Mouse (Mus musculus) intestine, embryonic 16.5 days (tissue): ENCODE results near the gene Slc35e4. TPM values are rescaled to one million over a fixed set of nuclear protein-coding genes. Genes with fewer than 3 reads are reported as not detected.

Experiments used
- ATAC-seq: fragments of 200-750 bp; cut with Nextera tagmentation; 2 replicates; pipeline ENCODE4 v1.8.0; 2017; ENCODE audit warnings: moderate TSS enrichment, moderate library complexity
- H3K27ac ChIP-seq: fragments of 300-500 bp; sonication (generic); 2 replicates; pipeline ENCODE4 v1.5.1; 2014; ENCODE audit warnings: mild to moderate bottlenecking, low read length
- H3K27me3 ChIP-seq: fragments of 300-500 bp; sonication (generic); replicated peaks from 2 replicates; pipeline ENCODE4 v1.6.1; 2014; ENCODE audit warnings: low read length, control low read depth, mixed read lengths; ENCODE audit not compliant: control insufficient read depth, insufficient read depth
- H3K36me3 ChIP-seq: fragments of 300-500 bp; sonication (generic); 2 replicates; pipeline ENCODE4 v1.6.1; 2014; ENCODE audit warnings: low read length, control low read depth; ENCODE audit not compliant: control insufficient read depth, insufficient read depth
- H3K4me1 ChIP-seq: fragments of 300-500 bp; sonication (generic); 2 replicates; pipeline ENCODE4 v1.6.1; 2014; ENCODE audit warnings: low read length, control low read depth, mixed read lengths; ENCODE audit not compliant: control insufficient read depth, insufficient read depth
- H3K4me2 ChIP-seq: fragments of 300-500 bp; sonication (generic); 2 replicates; pipeline ENCODE4 v1.6.1; 2014; ENCODE audit warnings: low read depth, low read length, control low read depth
- H3K4me3 ChIP-seq: fragments of 300-500 bp; sonication (generic); 2 replicates; pipeline ENCODE4 v1.5.1; 2014; ENCODE audit warnings: mild to moderate bottlenecking, low read length
- H3K9ac ChIP-seq: fragments of 300-500 bp; sonication (generic); 2 replicates; pipeline ENCODE4 v1.6.1; 2014; ENCODE audit warnings: low read depth, low read length
- H3K9me3 ChIP-seq: fragments of 300-500 bp; sonication (generic); 2 replicates; pipeline ENCODE4 v1.6.1; 2016; ENCODE audit warnings: low read length, control low read depth; ENCODE audit not compliant: control insufficient read depth
- WGBS: fragments of 180-500 bp; shearing (Covaris S2); extraction: QIAGEN DNeasy Blood & Tissue Kit; methylation state at CpG from one replicate; pipeline ENCODE4 v1.1.7; 2014; 5-methylcytosine and 5-hydroxymethylcytosine counted together
- polyA plus RNA-seq: library from polyadenylated mRNA; unstranded; fragments of >200 nt; fragmentation: Nextera tagmentation; extraction: Ambion mirVana; gene quantifications from 2 replicates; pipeline ENCODE4 v1.2.1, GENCODE M21; 2015

Slc35e4 gene
- polyA plus RNA-seq, 1 experiment from 2014 or later = 3.1 TPM

- Histone ChIP-seq H3K4me1 (no peaks in the 10 kb centered on the region), H3K27me3 (no peaks in the 10 kb centered on the region), H3K4me2 (no peak overlapping the region), H3K27ac (no peak overlapping the region), H3K9me3 (no peaks in the 10 kb centered on the region), H3K4me3 (no peak overlapping the region), H3K36me3 (no peaks in the 10 kb centered on the region), H3K9ac (no peak overlapping the region)
- ATAC-seq = no peak
- 68% methylated on average over 13 of the region's 13 CpGs for WGBS
Observed at GRCm38 (mm10) chr11:3937321-3937874, 22.9 kb upstream of the Slc35e4 start.

DNA sequence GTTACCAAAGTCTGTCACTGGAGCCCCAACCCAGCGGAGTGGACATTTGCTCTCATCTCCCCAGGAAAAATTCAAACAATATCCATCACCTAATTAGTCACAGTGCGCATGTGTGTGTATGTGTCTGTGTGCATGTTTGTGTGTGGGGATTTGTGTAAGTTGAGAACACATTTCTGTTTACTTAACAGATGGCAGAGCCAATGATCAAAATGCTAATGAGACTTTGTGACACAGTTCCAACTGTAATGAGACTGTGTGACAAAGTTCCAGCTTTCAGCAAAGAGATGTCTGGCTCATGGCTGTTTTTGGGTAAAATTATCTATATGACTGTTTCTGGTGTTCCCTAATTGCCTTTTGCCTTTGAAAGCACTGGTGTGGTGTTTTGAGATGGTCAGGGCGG lies 21.9 kb upstream of the Slc35e4 start:
- no peaks in the 10 kb centered on the region for H3K9me3 ChIP-seq
- H3K4me2 ChIP-seq = no peak overlapping the region
- H3K27ac ChIP-seq = no peak overlapping the region
- H3K27me3 ChIP-seq = no peaks in the 10 kb centered on the region
- peaks cover 5% of the 10 kb centered on the region for H3K4me1 ChIP-seq
- H3K9ac ChIP-seq = no peak overlapping the region
- no peaks in the 10 kb centered on the region for H3K36me3 ChIP-seq
- 86% methylated on average over 3 of the region's 3 CpGs for WGBS
- H3K4me3 ChIP-seq = no peak overlapping the region
- no peak for ATAC-seq

- no peak overlapping the region for H3K4me2 ChIP-seq
- H3K9ac ChIP-seq = no peak overlapping the region
- no peak overlapping the region for H3K27ac ChIP-seq
- no peak overlapping the region for H3K4me3 ChIP-seq
- no peaks in the 10 kb centered on the region for H3K27me3 ChIP-seq
- no peak for ATAC-seq
- peaks cover 10% of the 10 kb centered on the region for H3K4me1 ChIP-seq
- H3K36me3 ChIP-seq = no peaks in the 10 kb centered on the region
- no peaks in the 10 kb centered on the region for H3K9me3 ChIP-seq
- 71% methylated on average over 4 of the region's 4 CpGs for WGBS
Observed at GRCm38 (mm10) chr11:3935135-3935534, 20.7 kb upstream of the Slc35e4 start.

DNA sequence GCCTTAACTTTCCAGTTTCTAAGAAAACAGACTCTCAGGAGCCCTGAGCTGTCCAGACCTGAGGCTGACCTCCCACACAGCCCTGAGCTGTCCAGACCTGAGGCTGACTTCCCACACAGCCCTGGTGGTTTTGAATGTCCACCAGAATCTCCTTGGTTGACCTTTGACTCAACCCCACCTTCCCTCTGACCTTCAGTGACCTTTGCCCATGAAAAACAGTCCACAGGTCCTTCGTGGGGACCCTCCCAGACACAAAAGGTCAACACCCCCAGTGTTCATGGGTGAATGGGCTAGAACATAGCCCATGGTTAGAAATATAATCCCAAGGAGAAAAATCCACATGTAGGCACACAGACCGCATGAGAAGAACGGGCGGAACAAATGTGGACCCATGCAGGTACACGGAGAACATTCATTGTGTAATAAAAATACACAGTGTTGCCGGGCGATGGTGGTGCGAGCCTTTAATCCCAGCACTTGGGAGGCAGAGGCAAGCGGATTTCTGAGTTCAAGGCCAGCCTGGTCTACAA lies 19.4 kb upstream of the Slc35e4 start:
- Histone ChIP-seq H3K9ac (no peak overlapping the region), H3K27ac (no peak overlapping the region), H3K4me2 (no peak overlapping the region), H3K4me1 (peaks cover 10% of the 10 kb centered on the region), H3K4me3 (no peak overlapping the region), H3K27me3 (no peaks in the 10 kb centered on the region), H3K9me3 (no peaks in the 10 kb centered on the region), H3K36me3 (no peaks in the 10 kb centered on the region)
- no peak for ATAC-seq
- WGBS = 88% methylated on average over 9 of the region's 9 CpGs

- Histone ChIP-seq H3K27me3 (no peaks in the 10 kb centered on the region), H3K36me3 (no peaks in the 10 kb centered on the region), H3K9ac (peak within 1 kb of the TSS; percentile 68), H3K9me3 (no peaks in the 10 kb centered on the region), H3K4me1 (peaks cover 10% of the 10 kb centered on the region), H3K27ac (peak within 1 kb of the TSS; percentile 41), H3K4me2 (peak within 1 kb of the TSS; percentile 72), H3K4me3 (peak within 1 kb of the TSS; percentile 55)
- ATAC-seq = peak; percentile 93
- 1% methylated on average over 23 of the region's 26 CpGs for WGBS
Observed at GRCm38 (mm10) chr11:3931511-3932211, 17.2 kb upstream of the Slc35e4 start, which contains the start of gene Tcn2. Tcn2 (minus strand) TSS chr11:3932159.

DNA sequence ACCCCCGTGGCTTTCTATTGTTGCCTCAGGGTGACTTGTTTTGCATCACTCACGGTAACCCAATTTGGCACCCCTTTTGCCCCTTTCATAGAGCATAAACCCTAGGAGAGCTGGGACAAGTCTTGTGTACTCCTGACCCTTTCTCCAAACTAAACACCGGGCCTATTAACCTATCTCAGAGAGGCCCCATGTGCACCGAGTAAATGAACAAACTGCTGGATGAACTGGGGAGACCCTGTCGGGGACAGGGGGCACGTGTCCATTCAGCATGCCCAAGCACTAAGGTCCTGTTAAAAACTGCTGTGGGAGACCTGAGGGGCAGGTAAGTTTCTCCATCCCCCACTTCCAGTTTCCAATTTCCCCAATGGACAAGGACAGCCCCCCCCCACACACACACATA lies 16.5 kb upstream of the Slc35e4 start:
- H3K27me3 ChIP-seq = no peaks in the 10 kb centered on the region
- peaks cover 10% of the 10 kb centered on the region for H3K4me1 ChIP-seq
- H3K4me3 ChIP-seq = peak overlapping the region; percentile 55
- no peak for ATAC-seq
- peak overlapping the region; percentile 72 for H3K4me2 ChIP-seq
- H3K9ac ChIP-seq = peak overlapping the region; percentile 68
- no peaks in the 10 kb centered on the region for H3K9me3 ChIP-seq
- WGBS = 32% methylated on average over 6 of the region's 6 CpGs
- H3K27ac ChIP-seq = no peak overlapping the region; the same call in 1 of the 2 replicates
- no peaks in the 10 kb centered on the region for H3K36me3 ChIP-seq

DNA sequence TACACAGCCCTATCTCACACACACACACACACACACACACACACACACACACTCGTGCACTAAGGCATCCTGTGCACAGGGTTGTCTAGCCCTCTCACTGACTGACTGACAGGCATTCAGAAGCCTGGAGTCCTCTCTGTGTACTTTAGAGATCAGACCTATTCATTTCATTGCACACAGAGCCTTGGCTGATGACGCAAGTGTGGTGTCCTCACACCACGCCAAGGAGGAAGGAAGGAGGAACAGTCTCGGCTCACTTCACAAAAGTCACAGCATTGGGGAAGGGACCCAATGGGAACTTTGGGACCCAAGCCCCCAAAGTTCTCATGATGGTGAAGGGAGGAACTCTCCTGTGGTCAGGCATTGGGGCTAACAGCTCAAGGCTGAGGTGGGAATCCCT lies 15.6 kb upstream of the Slc35e4 start:
- ATAC-seq = no peak
- no peaks in the 10 kb centered on the region for H3K36me3 ChIP-seq
- 71% methylated on average over 4 of the region's 4 CpGs for WGBS
- H3K4me1 ChIP-seq = peaks cover 10% of the 10 kb centered on the region
- no peaks in the 10 kb centered on the region for H3K9me3 ChIP-seq
- no peak overlapping the region for H3K27ac ChIP-seq
- H3K4me3 ChIP-seq = no peak overlapping the region
- no peak overlapping the region for H3K4me2 ChIP-seq
- H3K9ac ChIP-seq = no peak overlapping the region
- no peaks in the 10 kb centered on the region for H3K27me3 ChIP-seq

- H3K9ac ChIP-seq = no peak overlapping the region
- no peaks in the 10 kb centered on the region for H3K36me3 ChIP-seq
- WGBS = 92% methylated on average over 10 of the region's 10 CpGs
Observed at GRCm38 (mm10) chr11:3925916-3926315, 11.5 kb upstream of the Slc35e4 start.

GRCm38 (mm10) chr11:3922731-3923130 lies 8.3 kb upstream of the Slc35e4 start:
- Histone ChIP-seq H3K27me3 (no peaks in the 10 kb centered on the region), H3K4me1 (no peaks in the 10 kb centered on the region), H3K4me2 (no peak overlapping the region), H3K36me3 (no peaks in the 10 kb centered on the region), H3K9ac (no peak overlapping the region), H3K9me3 (no peaks in the 10 kb centered on the region), H3K27ac (no peak overlapping the region), H3K4me3 (no peak overlapping the region)
- 95% methylated on average over 6 of the region's 6 CpGs for WGBS
- ATAC-seq = no peak

More at GRCm38 (mm10) chr11:3925916-3926315, 11.5 kb upstream of the Slc35e4 start:
- Histone ChIP-seq H3K27ac (no peak overlapping the region), H3K4me1 (peaks cover under 1% of the 10 kb centered on the region; the same call in 1 of the 2 replicates), H3K4me3 (no peak overlapping the region), H3K27me3 (no peaks in the 10 kb centered on the region), H3K4me2 (no peak overlapping the region), H3K9me3 (no peaks in the 10 kb centered on the region)
- no peak for ATAC-seq
